Mouse (Mus musculus) fibroblast of lung, adult 2 months (primary cell): ENCODE data around the gene Dcaf11.
A peak's percentile ranks its signal among the peaks of the same experiment; 100 is the strongest.

Experiments used
- DNase-seq: peaks from one replicate; pipeline ENCODE4 v3.0.0-alpha.2; 2011; ENCODE audit warnings: low read depth

The Dcaf11 gene

DNA sequence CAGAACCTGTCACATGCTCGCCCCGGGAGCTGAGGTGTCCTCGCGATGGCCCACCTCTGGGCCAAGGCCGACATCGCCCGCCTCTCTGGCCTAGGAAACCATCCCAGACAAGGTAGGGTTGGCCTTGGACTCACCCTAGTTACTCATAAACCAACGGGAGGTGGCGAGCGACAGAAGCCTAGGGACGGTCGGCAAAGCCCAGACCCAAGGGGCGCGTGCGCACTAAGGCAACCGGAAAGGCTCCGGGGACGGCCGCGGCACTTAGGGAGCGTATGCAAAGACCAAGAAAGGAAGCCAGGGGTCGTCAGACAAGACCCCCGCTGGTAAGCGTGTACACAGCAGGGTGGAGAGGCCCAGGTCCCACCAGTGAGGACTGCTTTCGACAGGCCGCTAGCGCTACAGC lies at the start of gene Dcaf11:
Gene Dcaf11 (plus strand): TSS at position 208 of the 403 bp plus-strand sequence.
- DNase-seq: peak; percentile 75

DNA sequence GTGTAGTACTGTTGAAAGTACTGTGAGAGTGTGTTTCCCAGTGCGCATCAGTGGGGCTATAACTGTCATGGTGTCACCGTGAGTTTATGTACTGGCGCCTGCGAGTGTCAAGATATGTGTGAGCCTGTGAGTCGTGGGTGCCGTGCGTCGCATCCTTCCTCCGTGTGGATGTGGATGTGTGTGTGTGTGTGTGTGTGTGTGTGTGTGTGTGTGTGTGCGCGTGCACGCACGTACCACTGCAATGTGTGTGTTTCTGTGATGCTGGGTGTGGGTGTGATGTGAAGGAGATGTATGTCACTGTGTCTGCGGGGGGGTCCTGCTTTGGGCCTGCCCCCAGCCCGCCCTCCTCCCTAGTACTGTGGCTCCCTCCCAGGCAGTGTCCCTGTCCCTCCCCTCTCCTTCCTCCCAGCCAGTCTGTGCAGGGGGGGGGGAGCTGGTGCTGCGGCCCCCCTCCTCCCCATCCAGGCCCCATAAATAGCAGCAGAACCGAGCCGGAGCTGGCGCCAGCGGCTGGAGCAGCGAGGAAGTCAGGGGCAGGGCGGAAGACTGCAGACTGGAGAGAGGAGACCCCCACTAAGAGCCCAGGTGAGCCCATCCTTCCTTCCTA lies 49.6 kb upstream of the Dcaf11 start, which contains the start of gene Cpne6:
Gene Cpne6 (plus strand): TSS at position 321 of the 607 bp plus-strand sequence.
- DNase-seq: no peak

GRCm38 (mm10) chr14:55511037-55511436 lies 48.8 kb upstream of the Dcaf11 start:
- no peak for DNase-seq

GRCm38 (mm10) chr14:55513927-55514326 lies 45.9 kb upstream of the Dcaf11 start:
- DNase-seq: no peak

DNA sequence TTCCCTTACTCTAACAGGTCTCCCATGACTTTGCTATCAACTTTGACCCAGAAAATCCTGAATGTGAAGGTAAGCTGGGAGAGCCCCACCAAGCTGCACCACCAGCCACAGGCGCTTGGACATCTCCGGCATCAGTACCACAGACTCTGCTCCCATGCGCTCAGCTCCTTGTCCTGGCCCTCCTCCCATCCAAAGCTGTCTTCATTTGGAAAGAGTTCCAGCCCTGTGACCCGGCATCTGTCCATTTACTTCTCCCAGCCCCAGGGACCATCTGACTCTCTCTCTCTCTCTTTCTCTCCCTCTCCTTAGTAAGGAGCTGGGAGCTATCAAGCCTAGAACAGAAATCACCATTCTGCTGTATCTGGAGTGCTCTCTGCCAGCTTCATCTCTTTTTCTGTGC lies 44.0 kb upstream of the Dcaf11 start:
- DNase-seq: no peak

- DNase-seq: no peak
Observed at GRCm38 (mm10) chr14:55518897-55519296, 40.9 kb upstream of the Dcaf11 start.

- DNase-seq: no peak
Observed at GRCm38 (mm10) chr14:55519604-55520003, 40.2 kb upstream of the Dcaf11 start.

- no peak for DNase-seq
Observed at GRCm38 (mm10) chr14:55520451-55521361, 39.1 kb upstream of the Dcaf11 start.

DNA sequence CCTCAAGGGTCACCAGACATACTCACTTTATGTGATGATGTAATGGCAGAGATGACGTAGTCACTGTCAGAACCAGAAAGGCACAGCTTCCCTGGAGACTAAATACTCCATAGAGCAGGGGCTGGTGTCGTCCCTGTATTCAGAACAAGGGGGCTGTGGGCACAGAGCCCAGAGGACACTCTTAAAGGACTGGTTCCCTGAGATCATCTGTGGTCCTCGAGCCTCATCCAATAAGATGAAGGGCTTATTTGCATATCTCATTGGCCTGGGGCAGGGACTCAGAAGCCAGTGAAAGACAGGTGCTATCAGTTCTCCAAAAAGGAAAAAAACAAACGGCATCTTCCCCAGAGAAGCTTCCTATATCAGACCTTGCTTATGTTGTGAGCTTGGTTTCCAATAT lies 35.7 kb upstream of the Dcaf11 start:
- no peak for DNase-seq

DNA sequence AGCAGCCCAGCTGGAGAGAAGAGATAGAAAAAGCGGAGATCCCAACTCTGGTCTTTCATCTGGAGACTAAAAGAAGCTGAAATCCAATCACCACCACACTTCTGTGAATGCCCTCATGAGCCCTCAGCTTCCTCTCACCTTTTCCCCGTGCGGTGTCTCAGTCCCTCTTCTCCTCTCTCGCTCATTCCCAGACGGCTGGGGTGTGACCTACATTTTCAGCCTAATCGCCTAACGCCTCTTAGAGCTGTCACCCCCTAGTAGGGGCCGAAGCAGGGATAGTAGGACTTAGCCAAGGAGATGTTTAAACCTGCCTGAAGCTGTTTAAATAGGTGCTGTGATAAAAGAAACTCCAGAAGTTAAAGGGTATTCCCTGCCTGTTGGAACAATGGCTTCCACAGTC lies 35.0 kb upstream of the Dcaf11 start, which contains the start of gene Nrl:
Gene Nrl (minus strand): TSS at position 197 of the 400 bp plus-strand sequence.
- no peak for DNase-seq

- DNase-seq: no peak
Observed at GRCm38 (mm10) chr14:55526674-55527073, 33.1 kb upstream of the Dcaf11 start.

- peak; percentile 14 for DNase-seq
Observed at GRCm38 (mm10) chr14:55527940-55528339, 31.9 kb upstream of the Dcaf11 start.

DNA sequence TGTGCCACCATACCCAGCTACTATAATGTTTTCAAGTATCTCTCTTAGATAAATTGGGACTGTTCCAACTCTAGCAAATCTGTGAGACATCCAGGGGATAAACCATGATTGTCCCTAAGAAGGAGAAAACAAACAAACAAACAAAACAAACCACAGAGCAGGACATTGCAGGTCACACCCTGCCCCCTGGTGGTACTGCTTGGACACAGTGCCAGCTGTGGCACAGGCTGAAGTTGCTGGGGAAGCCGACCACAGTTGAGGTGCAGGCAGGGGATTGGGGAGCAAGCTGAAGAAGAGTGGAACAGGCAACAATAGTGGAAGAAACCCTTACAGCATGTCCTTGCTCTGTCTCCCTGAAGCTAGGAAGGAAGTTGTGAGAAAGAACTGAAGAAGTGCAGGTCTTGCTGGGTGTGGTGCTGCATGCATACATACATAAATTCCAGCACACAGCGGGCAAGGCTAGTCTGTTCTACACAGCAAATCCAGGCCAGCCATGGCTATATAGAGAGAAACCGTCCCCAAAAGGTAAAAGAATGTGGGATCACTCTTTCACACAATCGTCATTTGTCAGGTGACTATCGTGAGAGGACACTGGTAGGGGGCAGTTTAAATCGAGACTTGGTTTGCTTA lies 23.6 kb upstream of the Dcaf11 start:
- DNase-seq: no peak

- peak; percentile 94 for DNase-seq
Observed at GRCm38 (mm10) chr14:55540067-55540786, 19.6 kb upstream of the Dcaf11 start, which contains the start of gene Pck2. Pck2 (plus strand) TSS chr14:55540266.

GRCm38 (mm10) chr14:55540787-55541321 lies 19.0 kb upstream of the Dcaf11 start:
- peak; percentile 53 for DNase-seq

GRCm38 (mm10) chr14:55542268-55542667 lies 17.5 kb upstream of the Dcaf11 start:
- DNase-seq: no peak

GRCm38 (mm10) chr14:55544334-55544733 lies 15.5 kb upstream of the Dcaf11 start:
- no peak for DNase-seq

DNA sequence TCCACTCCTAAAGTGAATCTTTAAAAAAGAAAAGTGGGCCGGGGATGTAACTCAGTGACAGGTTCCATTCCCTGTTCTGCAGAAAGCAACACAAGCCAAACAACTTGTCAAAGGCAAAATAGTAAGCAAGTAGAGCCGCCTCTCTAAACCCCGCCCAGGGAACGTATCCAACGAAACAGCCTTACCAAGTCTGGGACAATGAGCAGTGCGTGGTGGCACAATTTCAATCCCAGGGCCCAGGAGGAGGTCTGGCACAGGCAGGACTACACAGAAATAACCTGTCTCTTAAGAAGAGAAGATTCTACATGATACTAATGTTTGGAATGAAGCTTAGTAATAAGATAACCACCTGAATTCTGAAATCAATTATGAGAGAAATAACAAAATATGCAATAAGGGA lies 9.6 kb upstream of the Dcaf11 start:
- no peak for DNase-seq

- no peak for DNase-seq
Observed at GRCm38 (mm10) chr14:55551347-55551746, 8.5 kb upstream of the Dcaf11 start.

DNA sequence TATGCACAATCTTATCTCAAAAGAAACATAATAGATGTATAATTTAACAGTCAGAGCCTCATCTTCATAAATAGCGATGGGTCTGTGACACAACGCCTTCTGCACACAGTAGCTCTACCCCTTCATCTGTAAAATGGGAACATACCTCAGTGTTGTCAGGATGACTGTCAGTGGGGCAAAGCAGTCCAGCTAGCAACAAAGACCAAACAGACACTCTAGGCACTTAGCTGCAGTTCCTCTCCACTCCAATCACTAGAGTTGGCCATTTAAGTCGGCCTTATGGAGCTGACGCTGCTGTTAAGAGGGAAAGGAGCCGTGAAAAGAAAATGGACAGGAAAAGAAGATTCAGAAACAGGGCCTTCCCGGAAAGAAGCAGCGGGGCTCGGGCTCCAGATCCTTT lies 8.0 kb upstream of the Dcaf11 start:
- no peak for DNase-seq

DNA sequence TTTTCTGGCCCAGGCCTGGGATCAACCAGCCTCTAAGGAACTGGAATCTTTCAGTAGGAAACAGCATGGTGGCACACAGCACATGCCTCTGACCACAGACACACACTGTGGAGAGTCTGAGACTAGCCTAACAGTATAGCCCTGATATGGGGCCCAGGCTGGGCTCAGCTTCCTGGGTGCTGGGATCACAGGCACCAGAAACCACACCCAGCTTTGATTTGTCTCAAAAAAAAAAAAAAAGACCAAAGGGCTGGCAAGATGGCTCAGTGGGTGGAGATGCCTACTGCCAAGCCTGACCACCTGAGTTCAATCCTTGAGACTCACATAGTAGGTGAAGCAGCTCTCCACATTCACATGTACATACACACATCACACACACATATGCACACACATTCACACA lies 5.2 kb upstream of the Dcaf11 start:
- DNase-seq: no peak

DNA sequence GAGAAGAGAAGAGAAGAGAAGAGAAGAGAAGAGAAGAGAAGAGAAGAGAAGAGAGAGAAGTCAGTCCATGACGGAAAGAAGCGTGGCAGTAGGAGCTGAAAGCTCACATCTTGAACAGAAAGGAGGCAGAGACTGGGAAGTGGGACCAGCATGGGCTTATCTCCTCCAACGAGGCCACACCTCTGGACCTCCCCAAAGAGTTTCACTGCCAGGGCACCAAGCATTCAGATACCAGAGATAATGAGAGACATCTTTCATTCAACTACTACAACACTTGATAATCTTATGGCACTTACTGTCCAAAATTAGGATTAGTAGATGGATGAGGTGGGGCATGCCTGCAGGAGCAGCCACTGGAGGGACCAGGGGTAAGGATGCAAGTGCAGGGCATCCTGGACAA lies 4.0 kb upstream of the Dcaf11 start:
- DNase-seq: no peak
